Mouse (Mus musculus) liver, adult 2 months (tissue): ENCODE results near the gene Fkbpl.

ENCODE experiments used
- CTCF ChIP-seq: fragments of 200-500 bp; IDR thresholded peaks from 2 replicates; pipeline ENCODE4 v1.5.1; 2011; ENCODE audit warnings: low read depth, low read length, control low read depth
- POLR2A ChIP-seq: fragments of 200-500 bp; IDR thresholded peaks from 2 replicates; pipeline ENCODE4 v1.6.1; 2011; ENCODE audit warnings: low read length, control low read depth; ENCODE audit not compliant: insufficient read depth; ENCODE audit errors: extremely low read depth

DNA sequence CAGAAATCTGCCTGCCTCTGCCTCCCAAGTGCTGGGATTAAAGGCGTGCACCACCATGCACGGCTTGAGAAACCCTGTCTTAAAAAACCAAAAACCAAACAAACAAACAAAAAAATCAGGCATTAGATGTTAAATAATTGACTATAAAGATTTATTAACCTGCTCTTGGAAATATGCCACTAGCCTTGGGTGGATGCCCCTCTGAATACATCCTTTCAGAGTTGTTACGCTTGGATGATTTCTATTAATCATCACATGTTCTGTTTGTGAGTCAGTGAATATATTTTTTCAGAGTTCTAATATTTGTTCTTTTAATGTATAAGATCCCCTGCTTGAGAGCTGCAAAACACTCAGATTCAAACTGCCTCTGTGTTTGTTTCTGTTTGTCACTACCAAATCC is 19.6 kb upstream of the Fkbpl start:
- TF ChIP-seq CTCF (no peak), POLR2A (no peak)
